Mouse (Mus musculus): ENCODE measurements around the gene Nos1ap.

Gene Nos1ap

GRCm38 (mm10) chr1:170459896-170460602, 129.6 kb downstream of the Nos1ap start:
- no peak for DNase-seq (ENCODE audit: low spot score in 2 of 2)

GRCm38 (mm10) chr1:170457673-170458072, 132.0 kb downstream of the Nos1ap start:
- no peak for DNase-seq (ENCODE audit: low spot score in 2 of 2)

- no peak for DNase-seq (ENCODE audit: low spot score in 2 of 2)
Observed at GRCm38 (mm10) chr1:170455910-170456700, 133.6 kb downstream of the Nos1ap start.

- DNase-seq (ENCODE audit: low spot score in 2 of 2), result no peak
Observed at GRCm38 (mm10) chr1:170455387-170455786, 134.3 kb downstream of the Nos1ap start.

- no peak for DNase-seq (ENCODE audit: low spot score in 2 of 2)
Observed at GRCm38 (mm10) chr1:170453455-170453854, 136.2 kb downstream of the Nos1ap start.

- DNase-seq (ENCODE audit: low spot score in 2 of 2), result no peak
Observed at GRCm38 (mm10) chr1:170448244-170448643, 141.4 kb downstream of the Nos1ap start.

GRCm38 (mm10) chr1:170445458-170445857, 144.2 kb downstream of the Nos1ap start:
- no peak for DNase-seq (ENCODE audit: low spot score in 2 of 2)

GRCm38 (mm10) chr1:170440367-170440766, 149.3 kb downstream of the Nos1ap start:
- DNase-seq (ENCODE audit: low spot score in 2 of 2), result peak; percentile 33 to 41

- no peak for DNase-seq (ENCODE audit: low spot score in 2 of 2)
Observed at GRCm38 (mm10) chr1:170438471-170439151, 151.1 kb downstream of the Nos1ap start.

GRCm38 (mm10) chr1:170434146-170434545, 155.5 kb downstream of the Nos1ap start:
- DNase-seq (ENCODE audit: low spot score in 2 of 2), result no peak

- no peak for DNase-seq (ENCODE audit: low spot score in 2 of 2)
Observed at GRCm38 (mm10) chr1:170433661-170434060, 156.0 kb downstream of the Nos1ap start.

- DNase-seq (ENCODE audit: low spot score in 2 of 2), result no peak
Observed at GRCm38 (mm10) chr1:170432288-170432687, 157.4 kb downstream of the Nos1ap start.

GRCm38 (mm10) chr1:170431312-170431711, 158.3 kb downstream of the Nos1ap start:
- DNase-seq (ENCODE audit: low spot score in 2 of 2), result no peak

GRCm38 (mm10) chr1:170430660-170431059, 159.0 kb downstream of the Nos1ap start:
- no peak for DNase-seq (ENCODE audit: low spot score in 2 of 2)

GRCm38 (mm10) chr1:170429656-170430055, 160.0 kb downstream of the Nos1ap start:
- DNase-seq (ENCODE audit: low spot score in 2 of 2), result no peak

GRCm38 (mm10) chr1:170428141-170428540, 161.5 kb downstream of the Nos1ap start:
- no peak for DNase-seq (ENCODE audit: low spot score in 2 of 2)

GRCm38 (mm10) chr1:170424258-170424889, 165.3 kb downstream of the Nos1ap start:
- no peak for DNase-seq (ENCODE audit: low spot score in 2 of 2)

- no peak for DNase-seq (ENCODE audit: low spot score in 2 of 2)
Observed at GRCm38 (mm10) chr1:170423048-170423447, 166.6 kb downstream of the Nos1ap start.

GRCm38 (mm10) chr1:170422188-170422587, 167.5 kb downstream of the Nos1ap start:
- DNase-seq (ENCODE audit: low spot score in 2 of 2), result no peak

- DNase-seq (ENCODE audit: low spot score in 2 of 2), result no peak
Observed at GRCm38 (mm10) chr1:170419961-170420360, 169.7 kb downstream of the Nos1ap start.

GRCm38 (mm10) chr1:170418131-170418530, 171.5 kb downstream of the Nos1ap start:
- no peak for DNase-seq (ENCODE audit: low spot score in 2 of 2)

GRCm38 (mm10) chr1:170416967-170417366, 172.7 kb downstream of the Nos1ap start:
- no peak for DNase-seq (ENCODE audit: low spot score in 2 of 2)

All from right cerebral cortex, postnatal 36 days (tissue).